Mouse (Mus musculus) left cerebral cortex, postnatal 14 days (tissue): Measurements from ENCODE around the gene Fry. TPM values are rescaled to one million over a fixed set of nuclear protein-coding genes. Genes with fewer than 3 reads are reported as not detected.

Experiments used
- DNase-seq, 2 experiments: peaks; one replicate each; pipeline ENCODE4 v3.0.0; 2021 to 2022; ENCODE audit warnings: low spot score in 2 of 2, mixed read lengths in 1 of 2
- intact Hi-C: fragments of 180-260 bp; cut with DNase I; formaldehyde crosslinking; loops from one replicate; pipeline ENCODE4 v1.15.1; 2025
- long read RNA-seq, 2 experiments: library from polyadenylated mRNA; stranded (forward); transcript quantifications; one replicate each; pipeline ENCODE4 v2.0.0; 2021
- total RNA-seq, 2 experiments: library from RNA; stranded (reverse); gene quantifications; 2 replicates each; pipeline ENCODE4 v1.2.3; 2021

Gene Fry
- total RNA-seq = 100 to 1,000 TPM; 189 to 195 TPM
- long read RNA-seq, experiment 1, partial matches to known transcripts = 35 of 45 reads
- long read RNA-seq, experiment 1, other reads (novel, unspliced or antisense) = 10 of 45 reads
- long read RNA-seq, experiment 2, transcript Fry-206 (11 exons, 2,204 nt) = major isoform, 8 of 42 reads
- long read RNA-seq, experiment 2, partial matches to known transcripts = 21 of 42 reads
- long read RNA-seq, experiment 2, other reads (novel, unspliced or antisense) = 10 of 42 reads

GRCm38 (mm10) chr5:150118455-150119241 is at the start of gene Fry:
Gene Fry (plus strand): TSS chr5:150118645.
- DNase-seq = peak; percentile 96 to 97
- intact Hi-C loops = loop anchor here (5.0 kb wide), 1 partner anchor 39 kb away; no protein-coding TSS in a partner anchor

- DNase-seq = peak; percentile 77 to 79
- intact Hi-C loops = no loop called here
These were observed 48.4 kb upstream of the Fry start for GRCm38 (mm10) chr5:150070086-150070485.

- DNase-seq = no peak
- intact Hi-C loops = no loop called here
These were observed 46.7 kb upstream of the Fry start for GRCm38 (mm10) chr5:150071738-150072137.

- intact Hi-C loops = no loop called here
- peak in 1 of 2 experiments; percentile 57 for DNase-seq
These were observed 38.3 kb upstream of the Fry start for GRCm38 (mm10) chr5:150079866-150080797.

GRCm38 (mm10) chr5:150082696-150083095 is 35.7 kb upstream of the Fry start:
- no peak for DNase-seq
- intact Hi-C loops = no loop called here

- intact Hi-C loops = no loop called here
- no peak for DNase-seq
These were observed 35.3 kb upstream of the Fry start for GRCm38 (mm10) chr5:150083190-150083589.

GRCm38 (mm10) chr5:150097620-150098019 is 20.8 kb upstream of the Fry start:
- peak; percentile 42 to 69 for DNase-seq
- intact Hi-C loops = loop anchor here (2.0 kb wide), 1 partner anchor 59 kb away; no protein-coding TSS in a partner anchor

- no peak for DNase-seq
- intact Hi-C loops = no loop called here
These were observed 19.7 kb upstream of the Fry start for GRCm38 (mm10) chr5:150098754-150099153.

GRCm38 (mm10) chr5:150101789-150102188 is 16.7 kb upstream of the Fry start:
- intact Hi-C loops = no loop called here
- DNase-seq = no peak

- no peak for DNase-seq
- intact Hi-C loops = no loop called here
These were observed 12.1 kb upstream of the Fry start for GRCm38 (mm10) chr5:150106358-150106757.

- peak in 1 of 2 experiments; percentile 2 for DNase-seq
- intact Hi-C loops = no loop called here
These were observed 7.2 kb upstream of the Fry start for GRCm38 (mm10) chr5:150111236-150111635.

- intact Hi-C loops = no loop called here
- peak in 1 of 2 experiments; percentile 67 for DNase-seq
These were observed 4.4 kb upstream of the Fry start for GRCm38 (mm10) chr5:150114007-150114406.

GRCm38 (mm10) chr5:150114778-150115177 is 3.7 kb upstream of the Fry start:
- intact Hi-C loops = loop anchor here (5.0 kb wide), 1 partner anchor 43 kb away; no protein-coding TSS in a partner anchor
- DNase-seq = no peak

GRCm38 (mm10) chr5:150115271-150116092 is 3.0 kb upstream of the Fry start:
- no peak for DNase-seq
- intact Hi-C loops = loop anchor here (5.0 kb wide), 1 partner anchor 42 kb away; no protein-coding TSS in a partner anchor

- DNase-seq = no peak
- intact Hi-C loops = loop anchor here (5.0 kb wide), 1 partner anchor 41 kb away; no protein-coding TSS in a partner anchor
These were observed 2.1 kb upstream of the Fry start for GRCm38 (mm10) chr5:150116216-150116905.

GRCm38 (mm10) chr5:150116906-150117216 is 1.6 kb upstream of the Fry start:
- DNase-seq = no peak
- intact Hi-C loops = loop anchor here (5.0 kb wide), 1 partner anchor 40 kb away; no protein-coding TSS in a partner anchor

- intact Hi-C loops = loop anchor here (5.0 kb wide), 1 partner anchor 39 kb away; no protein-coding TSS in a partner anchor
- no peak for DNase-seq
These were observed 356 bp upstream of the Fry start for GRCm38 (mm10) chr5:150118124-150118454.

- no peak for DNase-seq
- intact Hi-C loops = no loop called here
These were observed 2.2 kb downstream of the Fry start for GRCm38 (mm10) chr5:150120676-150121075.
